In genomic region chr4:123353271-123353877, GRCm38 (mm10) we compare ENCODE assay signal across 31 mouse cellular contexts. TPM values are rescaled to one million over a fixed set of nuclear protein-coding genes. Genes with fewer than 3 reads are reported as not detected.
DNase-seq lines count a peak whose midpoint lies in the region; ATAC-seq and TF ChIP-seq lines count a peak whose summit lies in the region.
"Had no signal": no experiment of that assay in that cellular context is flagged by ENCODE, and none has a peak within 500 bp of the region (broad histone marks: within the 10 kb centered on the region; RNA-seq: fewer than 3 reads in every experiment).

No protein-coding gene starts in this region.

- no peaks in the 10 kb centered on the region for H3K9me3 ChIP-seq in liver, embryonic 11.5 days (ENCODE audit: control insufficient read depth, low read length)
- no peaks in the 10 kb centered on the region for H3K9me3 ChIP-seq in liver, embryonic 12.5 days (replicated peaks)
- no peaks in the 10 kb centered on the region for H3K9me3 ChIP-seq in CH12.LX (replicated peaks; ENCODE audit: low read length)
- H3K9me3 ChIP-seq: embryonic facial prominence, embryonic 12.5 days; forebrain, embryonic 12.5 days; heart, embryonic 12.5 days; liver, embryonic 15.5 days; midbrain, embryonic 13.5 days had no signal

- peaks cover 35% of the 10 kb centered on the region for H3K36me3 ChIP-seq in liver, embryonic 11.5 days (ENCODE audit: control insufficient read depth, insufficient read depth, low read length)
- peaks cover 66% of the 10 kb centered on the region for H3K36me3 ChIP-seq in liver, embryonic 12.5 days
- H3K36me3 ChIP-seq in CH12.LX (replicated peaks in 1 of 2; ENCODE audit: control insufficient read depth in 1 of 2, insufficient read depth in 1 of 2, low read length in 1 of 2), result peaks cover 38 to 92% of the 10 kb centered on the region in 2 experiments

- H3K4me2 ChIP-seq in liver, embryonic 11.5 days, result no peak overlapping the region
- H3K4me2 ChIP-seq in liver, embryonic 12.5 days, result no peak overlapping the region
- no peak overlapping the region for H3K4me2 ChIP-seq in CH12.LX (ENCODE audit: insufficient read depth, low read depth, poor library complexity, severe bottlenecking)
- H3K4me2 ChIP-seq: embryonic facial prominence, embryonic 12.5 days; forebrain, embryonic 12.5 days; heart, embryonic 12.5 days; liver, embryonic 15.5 days; midbrain, embryonic 13.5 days had no signal

- no peak for TF ChIP-seq POLR2A in CH12.LX (IDR thresholded peaks at IDR 0.05; ENCODE audit: low read depth, low read length)

- peak; percentile 3 for TF ChIP-seq RAD21 in CH12.LX (IDR thresholded peaks at IDR 0.05; ENCODE audit: low read depth, low read length)

- H3K4me3 ChIP-seq in liver, embryonic 11.5 days (ENCODE audit: low read depth, low read length), result no peak overlapping the region
- no peak overlapping the region for H3K4me3 ChIP-seq in liver, embryonic 12.5 days
- no peak overlapping the region for H3K4me3 ChIP-seq in CH12.LX (replicated peaks in 1 of 3; ENCODE audit: low read depth in 2 of 3, low read length in 2 of 3, poor library complexity in 1 of 3)
- H3K4me3 ChIP-seq: embryonic facial prominence, embryonic 12.5 days; forebrain, embryonic 12.5 days; heart, embryonic 12.5 days; layer of hippocampus, adult 2 months; liver, embryonic 15.5 days; midbrain, embryonic 13.5 days had no signal

- peak; percentile 26; the same call in 1 of the 2 replicates for ATAC-seq in liver, embryonic 11.5 days (replicated peaks; ENCODE audit: low FRiP score)
- no peak for ATAC-seq in liver, embryonic 12.5 days
- peak; percentile 64 for ATAC-seq in megakaryocyte progenitor cell, adult 5-6 weeks (replicated peaks; ENCODE audit: poor library complexity)
- ATAC-seq: hindbrain, postnatal 0 days; intestine, embryonic 16.5 days; midbrain, embryonic 13.5 days had no signal

- no peak overlapping the region for H3K27ac ChIP-seq in liver, embryonic 11.5 days (ENCODE audit: low read depth, low read length)
- no peak overlapping the region for H3K27ac ChIP-seq in liver, embryonic 12.5 days
- peak overlapping the region; percentile 46; the same call in 1 of the 2 replicates for H3K27ac ChIP-seq in CH12.LX (ENCODE audit: insufficient read depth, low read depth)
- H3K27ac ChIP-seq: embryonic facial prominence, embryonic 12.5 days; forebrain, embryonic 12.5 days; hindbrain, postnatal 0 days; layer of hippocampus, adult 2 months; liver, embryonic 15.5 days; midbrain, embryonic 13.5 days; stomach, postnatal 0 days had no signal

- H3K9ac ChIP-seq in liver, embryonic 11.5 days (ENCODE audit: low read depth, low read length), result no peak overlapping the region
- H3K9ac ChIP-seq in liver, embryonic 12.5 days, result no peak overlapping the region
- 0 out of 2 replicates have a peak overlapping the region, but pooled peaks have one; percentile 22 for H3K9ac ChIP-seq in CH12.LX (ENCODE audit: insufficient read depth, low read depth)
- H3K9ac ChIP-seq: embryonic facial prominence, embryonic 12.5 days; forebrain, embryonic 12.5 days; heart, embryonic 12.5 days; liver, embryonic 15.5 days; midbrain, embryonic 13.5 days had no signal

- dilution Hi-C loops in CH12.LX (cut with MboI; ENCODE audit: extremely low pct_ligation_motif_present, extremely low pct_unique_long_range_greater_than_20kb, low sequenced_read_pairs), result no loop called here

- in situ Hi-C loops in CH12.LX (cut with MboI; ENCODE audit: low pct_ligation_motif_present, low pct_unique_long_range_greater_than_20kb, low sequenced_read_pairs), result no loop called here

- no peaks in the 10 kb centered on the region for H3K27me3 ChIP-seq in liver, embryonic 11.5 days (replicated peaks; ENCODE audit: control insufficient read depth, insufficient read depth, low read length)
- no peaks in the 10 kb centered on the region for H3K27me3 ChIP-seq in liver, embryonic 12.5 days (replicated peaks)
- H3K27me3 ChIP-seq in CH12.LX (replicated peaks), result no peaks in the 10 kb centered on the region
- H3K27me3 ChIP-seq: embryonic facial prominence, embryonic 12.5 days; forebrain, embryonic 12.5 days; heart, embryonic 12.5 days; liver, embryonic 15.5 days; midbrain, embryonic 13.5 days had no signal

- H3K4me1 ChIP-seq in liver, embryonic 11.5 days (replicated peaks; ENCODE audit: control insufficient read depth, insufficient read depth, low read length), result no peaks in the 10 kb centered on the region
- no peaks in the 10 kb centered on the region for H3K4me1 ChIP-seq in liver, embryonic 12.5 days
- peaks cover 7 to 23% of the 10 kb centered on the region in 2 experiments for H3K4me1 ChIP-seq in CH12.LX (ENCODE audit: control insufficient read depth in 1 of 2, insufficient read depth in 2 of 2)
- H3K4me1 ChIP-seq: embryonic facial prominence, embryonic 12.5 days; forebrain, embryonic 12.5 days; heart, embryonic 12.5 days; liver, embryonic 15.5 days; midbrain, embryonic 13.5 days had no signal

- 86% methylated on average over 10 of the region's 10 CpGs for WGBS in liver, embryonic 11.5 days
- 76% methylated on average over 10 of the region's 10 CpGs for WGBS in liver, embryonic 12.5 days (ENCODE audit: insufficient replicate concordance)

- no peaks in the 10 kb centered on the region for H3K79me2 ChIP-seq in CH12.LX (replicated peaks; ENCODE audit: control insufficient read depth, extremely low read depth, insufficient read depth, poor library complexity, severe bottlenecking)

- no peak; a peak in 1 of 4 replicates for TF ChIP-seq CTCF in CH12.LX (conservative IDR thresholded peaks at IDR 0.05 in 1 of 2, IDR thresholded peaks at IDR 0.05 in 1 of 2; ENCODE audit: low read depth in 2 of 2, low read length in 2 of 2)

- no peak; the same call in 1 of the 2 replicates for TF ChIP-seq EP300 in CH12.LX (IDR thresholded peaks at IDR 0.05; ENCODE audit: low read length)

- no peak for DNase-seq in liver, embryonic 11.5 days (ENCODE audit: low spot score)
- DNase-seq in CH12.LX (ENCODE audit: extremely low read depth), result peak; percentile 82
- peak; percentile 41 for DNase-seq in adrenal gland, postnatal 25 days
- no peak for DNase-seq in cerebellum, adult 18-20 months
- DNase-seq in layer of hippocampus, postnatal 14 days (ENCODE audit: low spot score in 2 of 2), result no peak
- DNase-seq in lung, postnatal 4 days, result no peak
- DNase-seq: cerebellum, adult 11 months; cerebellum, postnatal 14 days; gastrocnemius, postnatal 10 days; heart, adult 18-20 months; heart, postnatal 10 days; kidney, adult 9 months; kidney, postnatal 14 days; retina, postnatal 1 day; right cerebral cortex, postnatal 4 days had no signal

TF ChIP-seq in CH12.LX, 34 proteins besides CTCF, POLR2A, EP300 and RAD21:
- TF ChIP-seq TBP (conservative IDR thresholded peaks at IDR 0.05; ENCODE audit: low read depth, low read length) (0 out of 2 replicates have a peak, but pooled peaks have one; percentile 64), IRF4 (IDR thresholded peaks at IDR 0.05; ENCODE audit: low read depth, low read length) (peak; percentile 97), NELFE (IDR thresholded peaks at IDR 0.05; ENCODE audit: low read depth, low read length) (no peak)

RNA-seq across cellular contexts. Expression of gene Bmp8a, which starts 10.3 kb away (rescaled TPM):
- 0.42 and 0.63 TPM in 2 replicates for polyA plus RNA-seq in liver, embryonic 11.5 days (2014; fragmentation: Nextera tagmentation; extraction: Ambion mirVana)
- polyA plus RNA-seq in liver, embryonic 12.5 days (2016; fragmentation: Nextera tagmentation; extraction: Ambion mirVana), result 0.31 and 0.46 TPM in 2 replicates
- total RNA-seq in CH12.LX (2012; rRNA removed), result 0.68 and 0.71 TPM in 2 replicates
- total RNA-seq in CH12.LX (2014; rRNA removed), result 0.26 and 0.30 TPM in 2 replicates
- polyA plus RNA-seq in CH12.LX (2012; ENCODE audit: insufficient read length, low read depth), result 0.76 and 0.86 TPM in 2 replicates
- not detected in 2 replicates for total RNA-seq in adrenal gland, postnatal 25 days (2021)
- total RNA-seq in megakaryocyte progenitor cell, adult 5-6 weeks (2015), result 0.17 TPM in 1 of 2 replicates, not detected in the other
- 0.12 TPM in 1 of 2 replicates, not detected in the other for total RNA-seq in megakaryocyte progenitor cell, adult 5-6 weeks (2017)
- not detected for total RNA-seq in layer of hippocampus, postnatal 14 days (2021)
- total RNA-seq: heart, adult 18-20 months had no signal
- polyA plus RNA-seq: forebrain, embryonic 12.5 days had no signal

RNA-seq across cellular contexts. Expression of gene Oxct2a, which starts 29.9 kb away (rescaled TPM):
- polyA plus RNA-seq in liver, embryonic 11.5 days (2014; fragmentation: Nextera tagmentation; extraction: Ambion mirVana), result 0.18 TPM in 1 of 2 replicates, not detected in the other
- polyA plus RNA-seq in liver, embryonic 12.5 days (2016; fragmentation: Nextera tagmentation; extraction: Ambion mirVana), result 0.19 TPM in 1 of 2 replicates, not detected in the other
- 0.08 TPM in 2 replicates for total RNA-seq in CH12.LX (2012; rRNA removed)
- not detected in 2 replicates for total RNA-seq in CH12.LX (2014; rRNA removed)
- 0.18 TPM in 1 of 2 replicates, not detected in the other for polyA plus RNA-seq in CH12.LX (2012; ENCODE audit: insufficient read length, low read depth)
- not detected in 2 replicates for total RNA-seq in adrenal gland, postnatal 25 days (2021)
- not detected in 2 replicates for total RNA-seq in megakaryocyte progenitor cell, adult 5-6 weeks (2015)
- total RNA-seq in megakaryocyte progenitor cell, adult 5-6 weeks (2017), result not detected in 2 replicates
- total RNA-seq in layer of hippocampus, postnatal 14 days (2021), result under 1 TPM in 1 of 2 experiments, not detected in 1; 0.18 TPM
- total RNA-seq: heart, adult 18-20 months; heart, postnatal 10 days; layer of hippocampus, adult 2 months; left cerebral cortex, postnatal 25 days had no signal
- polyA plus RNA-seq: embryonic facial prominence, embryonic 12.5 days; forebrain, embryonic 12.5 days; heart, embryonic 12.5 days; hindbrain, embryonic 11.5 days; intestine, embryonic 16.5 days; liver, embryonic 15.5 days; lung, embryonic 16.5 days; midbrain, embryonic 13.5 days; neural tube, embryonic 11.5 days; stomach, postnatal 0 days; thymus, postnatal 0 days had no signal

Comparison
In these comparisons a context has a peak if more than half of its experiments do, and no peak if none do; other contexts are left out.
1. DNase-seq: peak in CH12.LX (single experiment) and adrenal gland, postnatal 25 days (single experiment); none in liver, embryonic 11.5 days (single experiment), cerebellum, adult 18-20 months (0 of 2), layer of hippocampus, postnatal 14 days (0 of 2) and lung, postnatal 4 days (0 of 2).